Mouse (Mus musculus): ENCODE measurements around the gene Gpalpp1.

Gene Gpalpp1

GRCm38 (mm10) chr14:76110396-76111221 lies at the start of gene Gpalpp1, which contains the start of gene Nufip1:
Gpalpp1 (minus strand) TSS chr14:76110760.
Nufip1 (plus strand) TSS chr14:76110891.
- DNase-seq (ENCODE audit: low read depth, low spot score): peak; percentile 95

GRCm38 (mm10) chr14:76158192-76158785 lies 47.7 kb upstream of the Gpalpp1 start:
- no peak for DNase-seq (ENCODE audit: low read depth, low spot score)

GRCm38 (mm10) chr14:76153828-76154227 lies 43.3 kb upstream of the Gpalpp1 start:
- DNase-seq (ENCODE audit: low read depth, low spot score): no peak

- DNase-seq (ENCODE audit: low read depth, low spot score): peak; percentile 11
Measured at GRCm38 (mm10) chr14:76153003-76153675, 42.6 kb upstream of the Gpalpp1 start.

GRCm38 (mm10) chr14:76152162-76153002 lies 41.8 kb upstream of the Gpalpp1 start:
- DNase-seq (ENCODE audit: low read depth, low spot score): peak; percentile 96

GRCm38 (mm10) chr14:76151820-76152161 lies 41.2 kb upstream of the Gpalpp1 start:
- DNase-seq (ENCODE audit: low read depth, low spot score): no peak

GRCm38 (mm10) chr14:76151011-76151410 lies 40.5 kb upstream of the Gpalpp1 start:
- no peak for DNase-seq (ENCODE audit: low read depth, low spot score)

- no peak for DNase-seq (ENCODE audit: low read depth, low spot score)
Measured at GRCm38 (mm10) chr14:76150499-76150898, 39.9 kb upstream of the Gpalpp1 start.

GRCm38 (mm10) chr14:76149531-76150179 lies 39.1 kb upstream of the Gpalpp1 start:
- no peak for DNase-seq (ENCODE audit: low read depth, low spot score)

- DNase-seq (ENCODE audit: low read depth, low spot score): no peak
Measured at GRCm38 (mm10) chr14:76148294-76148693, 37.7 kb upstream of the Gpalpp1 start.

- DNase-seq (ENCODE audit: low read depth, low spot score): no peak
Measured at GRCm38 (mm10) chr14:76147061-76147460, 36.5 kb upstream of the Gpalpp1 start.

- DNase-seq (ENCODE audit: low read depth, low spot score): no peak
Measured at GRCm38 (mm10) chr14:76145868-76146267, 35.3 kb upstream of the Gpalpp1 start.

GRCm38 (mm10) chr14:76145248-76145647 lies 34.7 kb upstream of the Gpalpp1 start:
- no peak for DNase-seq (ENCODE audit: low read depth, low spot score)

- DNase-seq (ENCODE audit: low read depth, low spot score): no peak
Measured at GRCm38 (mm10) chr14:76134975-76135374, 24.4 kb upstream of the Gpalpp1 start.

GRCm38 (mm10) chr14:76128174-76128573 lies 17.6 kb upstream of the Gpalpp1 start:
- DNase-seq (ENCODE audit: low read depth, low spot score): no peak

GRCm38 (mm10) chr14:76127311-76127710 lies 16.8 kb upstream of the Gpalpp1 start:
- no peak for DNase-seq (ENCODE audit: low read depth, low spot score)

- DNase-seq (ENCODE audit: low read depth, low spot score): no peak
Measured at GRCm38 (mm10) chr14:76122663-76123058, 12.1 kb upstream of the Gpalpp1 start.

GRCm38 (mm10) chr14:76121901-76122662 lies 11.5 kb upstream of the Gpalpp1 start:
- DNase-seq (ENCODE audit: low read depth, low spot score): peak; percentile 28

- no peak for DNase-seq (ENCODE audit: low read depth, low spot score)
Measured at GRCm38 (mm10) chr14:76120472-76120871, 9.9 kb upstream of the Gpalpp1 start.

- DNase-seq (ENCODE audit: low read depth, low spot score): no peak
Measured at GRCm38 (mm10) chr14:76118963-76119362, 8.4 kb upstream of the Gpalpp1 start.
